Mouse (Mus musculus) retina, embryonic 14.5 days (tissue): ENCODE data around the gene Arntl.

Experiments
- DNase-seq: peaks from one replicate; pipeline ENCODE4 v3.0.0-alpha.2; 2015; ENCODE audit warnings: low spot score

Gene Arntl

GRCm38 (mm10) chr7:113208388-113208753, 1.1 kb downstream of the Arntl start:
- DNase-seq, result no peak

GRCm38 (mm10) chr7:113210441-113210840, 3.2 kb downstream of the Arntl start:
- DNase-seq, result no peak

DNA sequence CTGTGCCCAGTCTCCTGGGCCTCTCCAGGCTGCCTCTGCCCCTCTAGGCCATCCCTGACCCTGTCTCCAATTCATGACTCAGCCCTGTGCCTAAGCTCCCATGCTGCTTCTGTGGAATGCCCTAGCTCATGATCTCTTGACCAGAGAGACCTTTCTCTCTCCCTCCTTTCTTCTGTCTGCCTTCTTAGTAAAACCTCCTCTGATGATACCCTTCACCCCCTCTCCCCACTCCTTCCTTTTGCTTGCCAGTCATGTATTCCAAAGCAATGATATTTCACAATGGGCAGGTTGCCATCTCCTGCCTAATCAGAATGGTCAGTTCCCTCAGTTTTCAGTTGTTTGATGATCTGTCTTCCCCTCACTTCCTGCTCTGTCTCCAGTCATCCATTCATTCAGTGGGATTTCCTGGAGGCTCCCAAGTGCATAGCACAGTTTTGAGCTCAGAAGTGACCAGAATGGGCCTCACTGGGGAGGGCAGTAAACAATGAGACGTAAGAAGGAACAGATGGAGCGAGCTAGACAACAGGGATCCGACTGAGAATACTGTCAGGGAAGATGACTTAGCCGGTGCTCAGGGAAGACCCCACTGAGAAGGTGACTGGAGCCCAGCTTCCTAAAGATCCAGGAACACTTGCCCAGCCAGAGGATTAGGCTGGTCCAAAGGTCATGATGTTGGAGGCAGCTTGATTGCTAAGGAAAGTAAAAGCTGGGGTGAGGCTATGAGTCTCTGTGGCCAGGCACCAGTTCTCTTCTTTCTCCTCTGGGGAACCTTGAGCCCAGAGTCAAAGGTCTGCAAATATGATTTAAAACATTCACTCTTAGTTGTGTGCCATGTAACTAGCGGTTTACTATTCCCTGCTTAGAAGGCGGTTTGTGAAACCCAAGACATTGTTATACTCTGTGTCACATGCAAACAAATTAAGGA, 7.2 kb downstream of the Arntl start:
- DNase-seq, result no peak

DNA sequence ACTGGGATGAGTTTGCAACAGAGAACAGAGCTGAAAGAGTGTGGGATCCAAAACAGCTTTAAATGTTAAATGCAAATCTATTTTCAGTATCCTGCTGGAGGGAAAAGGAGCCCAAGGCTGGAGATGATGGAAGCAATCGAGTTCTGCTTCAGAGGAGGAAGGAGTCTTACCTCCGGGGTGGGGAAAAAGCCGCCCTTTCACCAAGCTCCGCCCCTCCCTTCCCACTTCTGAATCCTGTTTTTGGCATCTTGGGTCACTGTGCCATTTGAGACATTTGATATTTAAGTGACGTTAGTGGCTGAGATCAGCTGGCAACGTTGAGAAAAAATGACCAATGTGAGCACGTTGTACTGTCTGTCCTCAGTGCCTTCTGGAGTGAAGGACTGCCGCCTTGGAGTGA, 8.9 kb downstream of the Arntl start:
- DNase-seq, result no peak

- DNase-seq, result no peak
Measured at GRCm38 (mm10) chr7:113219416-113219815, 12.2 kb downstream of the Arntl start.

GRCm38 (mm10) chr7:113219864-113220263, 12.6 kb downstream of the Arntl start:
- no peak for DNase-seq

- DNase-seq, result peak; percentile 66
Measured at GRCm38 (mm10) chr7:113220691-113221238, 13.5 kb downstream of the Arntl start.

GRCm38 (mm10) chr7:113222821-113223220, 15.6 kb downstream of the Arntl start:
- DNase-seq, result no peak

DNA sequence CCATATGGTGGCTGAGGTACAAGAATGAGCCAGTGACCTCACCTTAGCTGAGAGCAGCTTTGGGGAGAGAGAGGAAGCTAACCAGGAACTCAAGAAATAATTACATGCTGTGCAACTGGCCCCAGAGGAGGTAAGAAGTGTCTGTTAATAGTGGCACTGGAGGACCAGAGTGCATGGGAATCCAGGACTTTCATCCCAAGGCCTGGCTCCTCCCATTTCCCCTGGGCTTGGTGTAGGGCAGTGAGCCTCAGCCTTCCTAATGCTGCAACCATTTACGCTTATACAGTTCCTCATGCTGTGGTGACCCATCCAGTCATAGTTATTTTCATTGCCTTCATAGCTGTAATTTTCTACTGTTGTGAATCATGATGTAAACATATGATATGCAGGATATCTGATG, 17.4 kb downstream of the Arntl start:
- DNase-seq, result no peak

GRCm38 (mm10) chr7:113228498-113228897, 21.2 kb downstream of the Arntl start:
- DNase-seq, result no peak

GRCm38 (mm10) chr7:113236135-113236534, 28.9 kb downstream of the Arntl start:
- DNase-seq, result no peak

- no peak for DNase-seq
Measured at GRCm38 (mm10) chr7:113238365-113238764, 31.1 kb downstream of the Arntl start.

- no peak for DNase-seq
Measured at GRCm38 (mm10) chr7:113239448-113240130, 32.3 kb downstream of the Arntl start.

DNA sequence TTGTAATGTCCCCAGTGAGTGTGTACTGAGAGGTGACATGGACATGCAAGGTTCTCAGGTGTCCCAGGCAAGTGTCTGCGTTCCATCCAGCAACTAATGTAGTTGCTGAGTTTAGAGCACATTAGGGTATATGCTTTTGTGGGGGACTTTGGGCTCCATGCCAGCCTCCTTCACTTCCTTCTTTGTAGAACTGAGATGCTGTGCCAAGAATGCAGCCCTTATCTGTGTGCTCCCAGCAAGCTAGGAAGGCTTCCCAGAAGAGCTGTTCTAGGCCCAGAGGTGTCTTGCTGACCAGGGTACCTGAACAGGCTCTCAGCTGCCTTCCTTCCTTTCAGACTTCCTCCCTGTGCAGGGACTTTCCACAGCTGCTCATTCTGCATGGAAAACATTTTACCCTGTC, 33.2 kb downstream of the Arntl start:
- no peak for DNase-seq

GRCm38 (mm10) chr7:113241901-113242661, 34.8 kb downstream of the Arntl start:
- no peak for DNase-seq

GRCm38 (mm10) chr7:113242688-113243087, 35.4 kb downstream of the Arntl start:
- no peak for DNase-seq

DNA sequence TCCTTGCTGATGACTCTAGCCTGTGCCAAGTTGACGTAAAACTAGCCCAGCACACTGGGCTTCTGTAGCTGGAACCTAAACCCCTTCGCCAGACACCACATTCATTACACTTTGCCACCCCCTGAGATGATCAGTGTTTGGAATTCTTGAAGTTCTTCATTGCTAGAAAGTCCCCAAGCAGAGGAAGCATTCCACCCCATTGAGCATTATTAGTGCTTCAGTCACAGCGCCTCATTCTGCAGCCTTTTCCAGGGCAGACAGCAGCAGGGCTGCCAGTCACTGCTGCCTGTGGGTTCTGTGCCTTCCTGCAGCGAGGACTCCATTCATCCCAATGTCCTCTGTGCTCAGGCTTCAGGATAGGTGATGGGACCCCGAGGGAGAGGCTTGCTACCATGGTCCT, 37.9 kb downstream of the Arntl start:
- DNase-seq, result peak; percentile 44

GRCm38 (mm10) chr7:113246512-113246911, 39.2 kb downstream of the Arntl start:
- DNase-seq, result no peak

DNA sequence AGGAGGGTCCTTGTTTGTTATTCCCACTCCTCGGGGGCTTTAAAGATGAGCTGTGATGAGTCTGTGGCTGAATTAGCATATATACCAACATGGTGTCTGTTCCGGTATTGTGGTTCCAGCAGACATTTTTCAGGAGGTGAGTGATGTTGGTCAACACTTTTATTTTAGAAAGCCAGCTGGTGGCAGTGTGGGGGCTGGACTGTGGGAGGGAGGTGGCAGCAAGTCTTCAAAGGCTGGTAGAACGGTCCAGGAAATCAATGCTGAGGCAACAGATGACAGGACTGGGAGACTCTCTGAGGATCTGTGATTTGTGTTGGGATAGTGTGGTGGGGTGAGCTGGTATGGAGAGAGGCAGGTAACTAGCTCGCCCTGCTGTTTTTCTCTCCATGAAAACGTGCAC, 39.9 kb downstream of the Arntl start:
- DNase-seq, result no peak

DNA sequence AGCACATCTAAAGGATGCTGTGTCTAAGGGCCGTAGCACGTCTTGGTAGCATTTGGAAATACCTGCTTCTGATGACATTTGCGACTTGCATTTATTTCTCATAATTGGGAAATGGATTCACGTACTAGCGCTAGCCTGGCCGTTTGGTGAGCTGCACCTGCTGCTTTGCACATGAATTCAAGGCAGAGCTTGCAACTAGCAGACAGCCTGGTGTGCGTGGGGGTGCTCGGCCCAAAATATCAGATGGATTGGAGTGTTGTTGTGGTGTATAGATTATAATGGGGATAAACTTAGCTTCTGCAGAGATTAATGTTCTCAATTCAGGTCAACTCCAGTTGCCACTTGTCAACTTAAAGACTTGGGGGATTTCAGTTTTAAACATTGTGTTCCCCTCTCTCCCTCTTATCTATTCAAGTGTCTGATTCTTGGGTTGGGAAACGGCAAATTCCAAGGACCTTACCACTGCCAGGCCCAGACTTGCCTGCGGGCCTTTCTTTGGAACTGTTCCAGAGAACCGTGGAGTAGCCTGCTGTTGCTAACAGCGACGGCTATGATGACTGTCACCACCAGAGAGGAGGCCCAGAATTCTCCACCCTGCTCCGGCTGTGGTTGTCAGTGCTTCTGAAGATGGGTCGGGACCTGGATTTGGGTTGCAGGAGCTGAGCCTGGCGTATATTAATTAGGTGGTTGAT, 42.0 kb downstream of the Arntl start:
- DNase-seq, result no peak

DNA sequence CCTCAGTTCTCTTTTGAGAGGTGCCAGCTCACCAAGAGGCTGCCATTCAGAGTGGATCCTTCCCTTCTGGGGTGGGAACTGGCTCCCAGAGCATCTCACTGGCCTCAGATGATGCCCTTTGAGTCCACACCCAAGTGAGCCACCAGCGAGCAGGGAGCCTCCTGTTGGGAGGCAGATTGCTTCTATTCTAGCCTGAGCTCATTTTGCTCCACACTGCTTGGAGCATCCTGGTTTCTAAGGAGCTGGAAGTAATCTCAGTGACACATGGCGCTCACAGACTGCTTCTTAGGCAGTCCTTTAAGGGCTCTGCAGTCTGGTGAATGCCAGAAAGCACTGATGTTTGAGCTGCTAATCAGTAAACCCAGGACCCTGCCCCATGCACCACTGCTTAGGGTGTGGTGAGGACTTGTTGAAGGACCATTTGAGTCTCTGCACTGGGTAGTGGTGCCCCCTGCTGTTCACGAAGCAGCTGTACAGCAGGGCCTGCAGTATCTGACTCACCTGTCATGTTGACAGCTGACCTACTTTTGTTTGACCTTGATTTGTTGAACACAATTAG, 43.2 kb downstream of the Arntl start:
- DNase-seq, result peak; percentile 82
